Mouse (Mus musculus) c-Kit-negative CD71-positive TER-119-positive erythroid progenitor cells, embryonic 14.5 days (primary cell): Measurements from ENCODE around the gene Pglyrp2.

Experiments used
- DNase-seq: peaks from one replicate; pipeline ENCODE4 v3.0.0-alpha.2; 2013; ENCODE audit warnings: low read depth, low spot score

Gene Pglyrp2

DNA sequence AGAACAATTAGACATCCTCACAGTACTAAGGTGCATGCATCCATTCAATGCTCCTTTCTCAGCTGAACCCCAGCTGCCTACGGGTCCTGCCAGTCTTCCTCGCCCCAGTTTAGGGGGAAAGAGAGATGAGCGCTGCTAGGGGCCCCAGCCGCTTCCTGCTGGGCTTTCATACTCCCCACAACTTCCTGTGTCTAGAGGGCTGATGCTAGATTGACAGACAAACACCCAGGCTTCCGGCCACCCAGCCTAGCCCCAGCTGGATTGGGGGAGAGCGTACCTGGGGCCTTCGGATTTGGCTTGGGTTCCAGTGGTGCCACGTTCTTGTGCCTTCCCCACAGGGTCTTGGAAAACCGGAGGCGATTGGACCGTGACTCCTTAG, 21.2 kb downstream of the Pglyrp2 start:
- DNase-seq = no peak

- DNase-seq = no peak
Measured at GRCm38 (mm10) chr17:32402011-32402778, 21.8 kb downstream of the Pglyrp2 start.

- DNase-seq = no peak
Measured at GRCm38 (mm10) chr17:32396266-32396665, 27.7 kb downstream of the Pglyrp2 start.

DNA sequence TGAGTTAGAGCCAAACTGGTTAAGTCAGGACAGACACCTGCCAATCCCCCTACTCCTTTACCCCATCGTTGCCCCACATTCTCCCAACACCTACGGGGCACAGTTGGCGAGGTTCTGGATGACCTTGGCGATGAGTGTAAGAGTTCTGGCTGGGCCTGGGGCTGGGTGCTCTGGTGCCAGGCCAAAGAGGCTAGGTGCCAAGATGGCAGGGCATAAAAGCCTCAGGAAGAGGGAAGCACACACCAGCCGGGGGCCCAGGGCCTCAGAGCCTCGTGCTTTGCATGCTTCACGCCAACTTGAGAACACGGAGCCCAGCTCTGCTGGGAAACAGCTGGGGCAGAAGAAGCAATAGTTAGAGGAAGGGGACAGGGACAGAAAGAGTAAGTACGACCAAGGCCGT, 30.0 kb downstream of the Pglyrp2 start:
- DNase-seq = no peak

DNA sequence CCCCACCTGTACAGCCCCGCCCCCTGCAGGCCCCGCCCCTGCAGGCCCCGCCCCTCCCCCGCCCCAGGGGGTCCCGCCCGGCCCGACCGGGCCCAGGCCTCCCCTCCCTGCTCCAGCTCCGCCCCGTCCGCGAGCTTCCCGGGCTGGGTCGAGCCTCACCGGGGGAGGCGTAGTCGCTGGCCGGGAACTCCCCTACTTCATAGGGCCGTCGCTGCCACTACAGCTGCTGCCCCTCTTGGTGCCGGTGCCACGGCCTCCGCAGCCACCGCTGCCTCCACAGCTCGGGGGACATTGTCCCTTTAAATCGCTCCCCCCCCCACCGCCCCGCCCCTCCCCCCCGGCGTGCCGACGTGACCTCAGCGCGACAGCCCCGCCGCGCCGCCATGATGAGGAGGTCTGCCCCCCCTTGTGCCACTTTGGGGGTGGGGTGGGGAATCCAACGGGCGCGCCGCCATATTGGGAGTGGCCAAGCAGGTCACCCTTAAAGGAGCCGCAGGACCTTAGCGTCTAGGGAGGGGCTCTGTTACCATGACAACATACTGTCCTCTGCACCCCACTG, 34.8 kb downstream of the Pglyrp2 start, which contains the start of gene Wiz:
Wiz (minus strand) TSS at position 339 of the 559 bp plus-strand sequence.
- DNase-seq = peak; percentile 49

DNA sequence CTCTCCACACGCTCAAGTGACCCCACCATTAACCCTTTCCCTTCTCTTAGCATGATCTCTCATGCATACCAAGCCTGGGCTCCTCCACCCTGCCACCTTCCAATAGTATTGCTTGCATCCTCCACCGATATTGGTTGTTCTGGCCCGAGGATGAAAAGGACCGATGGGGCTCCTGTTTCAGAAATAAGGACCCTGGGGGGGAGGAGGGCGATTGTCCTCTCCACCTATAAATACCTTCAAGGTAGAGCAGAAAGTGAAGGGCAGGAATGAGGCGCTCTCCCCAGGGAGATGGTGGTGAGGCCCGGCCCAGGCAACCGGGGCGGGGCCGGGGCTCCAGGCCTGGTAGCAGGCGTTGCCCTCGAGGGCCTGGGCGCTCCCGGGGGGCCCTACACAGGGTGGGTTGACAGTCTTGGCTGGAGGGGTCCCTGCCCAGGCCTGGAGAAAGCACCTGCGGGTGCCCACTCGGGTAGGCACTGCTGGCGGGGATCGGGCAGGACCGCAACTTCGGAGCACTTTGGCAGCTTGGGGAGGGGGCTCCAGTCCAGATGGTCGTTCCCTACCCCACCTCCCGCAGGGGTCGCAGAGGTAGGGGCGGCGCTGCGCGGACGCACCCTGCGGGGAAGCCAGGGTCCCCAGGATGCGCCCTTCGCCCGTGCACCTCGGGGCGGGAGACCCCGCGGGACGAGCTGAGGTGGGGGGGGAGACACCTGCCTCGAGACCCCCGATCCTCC, 35.4 kb downstream of the Pglyrp2 start:
- no peak for DNase-seq

- no peak for DNase-seq
Measured at GRCm38 (mm10) chr17:32387986-32388369, 36.0 kb downstream of the Pglyrp2 start.

GRCm38 (mm10) chr17:32386659-32387432, 37.1 kb downstream of the Pglyrp2 start:
- DNase-seq = peak; percentile 52

DNA sequence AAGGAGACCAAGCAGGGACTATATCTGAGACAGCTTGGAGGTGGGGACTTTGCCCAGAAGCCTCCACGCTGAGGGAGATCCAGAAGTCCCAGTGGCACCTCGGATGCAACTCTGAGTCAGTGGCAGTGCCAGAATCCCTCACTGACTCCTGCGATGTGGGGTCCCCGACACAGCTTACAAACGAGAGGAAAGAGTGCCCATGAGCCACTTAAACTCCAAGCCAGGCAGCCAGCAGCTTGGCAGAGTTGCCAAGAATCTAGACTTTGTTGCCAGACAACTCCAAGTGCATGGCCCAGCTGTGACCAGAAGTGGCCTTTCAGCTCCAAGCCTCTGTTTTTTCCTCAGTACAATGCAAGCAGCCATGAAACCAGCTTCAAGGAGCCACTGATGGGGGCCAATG, 40.3 kb downstream of the Pglyrp2 start:
- DNase-seq = no peak

DNA sequence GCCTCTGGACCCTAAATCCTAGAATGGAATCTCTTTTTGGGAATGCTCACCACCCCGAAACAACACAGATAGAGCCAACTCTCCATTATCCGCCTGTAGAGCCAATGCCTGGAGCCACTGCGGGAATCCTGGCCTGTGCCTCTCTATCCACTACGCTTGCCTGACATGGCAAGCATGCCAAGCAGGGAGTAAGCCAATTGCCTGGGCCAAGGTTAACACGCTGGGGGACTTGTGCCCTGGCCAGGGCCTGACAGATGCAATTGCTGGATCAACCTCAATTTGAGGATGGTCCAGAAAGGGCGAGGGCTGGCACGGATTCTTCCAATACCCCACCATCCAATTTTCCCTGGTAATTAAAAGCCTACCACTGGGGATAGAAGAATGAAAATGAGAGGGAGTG, 41.4 kb downstream of the Pglyrp2 start:
- no peak for DNase-seq

DNA sequence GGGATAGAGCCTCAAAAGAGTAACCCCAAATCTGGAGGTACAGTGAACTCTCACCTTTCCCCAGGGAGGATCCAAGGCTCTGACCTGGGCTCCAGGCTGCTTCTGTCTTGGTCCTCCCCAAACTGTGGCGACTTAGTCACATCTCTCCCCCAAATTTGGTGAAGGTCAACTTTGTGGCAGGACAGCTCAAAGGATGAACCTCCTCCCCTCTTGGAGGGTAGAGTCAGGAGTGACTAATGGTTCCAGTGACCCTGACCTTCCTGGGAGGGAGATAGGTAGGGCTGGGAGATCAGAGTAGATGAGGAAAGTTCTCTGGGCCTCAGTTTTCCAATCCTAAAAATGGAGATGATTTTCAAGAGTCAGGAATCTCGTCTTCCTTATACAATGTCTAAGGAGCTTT, 45.2 kb downstream of the Pglyrp2 start:
- DNase-seq = no peak

DNA sequence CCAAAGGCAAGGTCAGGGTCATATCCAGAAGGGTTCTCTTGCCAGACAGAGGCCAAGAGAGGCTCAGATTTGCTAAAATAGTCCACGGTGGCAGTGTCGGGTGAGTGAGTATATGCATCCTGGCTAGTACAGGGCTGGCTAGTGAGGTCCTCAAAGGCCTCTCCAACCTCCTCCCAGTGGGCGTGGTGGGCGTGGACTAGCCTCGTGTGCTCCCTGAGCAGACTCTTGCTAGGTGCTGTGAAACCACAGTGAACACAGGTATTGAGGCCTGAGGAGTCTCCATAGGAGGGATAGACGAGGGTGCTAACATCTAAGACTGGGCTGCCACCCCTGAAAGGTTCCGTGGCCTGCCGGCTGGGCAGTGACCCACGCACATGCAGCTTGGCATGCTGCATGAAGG, 46.8 kb downstream of the Pglyrp2 start:
- no peak for DNase-seq

DNA sequence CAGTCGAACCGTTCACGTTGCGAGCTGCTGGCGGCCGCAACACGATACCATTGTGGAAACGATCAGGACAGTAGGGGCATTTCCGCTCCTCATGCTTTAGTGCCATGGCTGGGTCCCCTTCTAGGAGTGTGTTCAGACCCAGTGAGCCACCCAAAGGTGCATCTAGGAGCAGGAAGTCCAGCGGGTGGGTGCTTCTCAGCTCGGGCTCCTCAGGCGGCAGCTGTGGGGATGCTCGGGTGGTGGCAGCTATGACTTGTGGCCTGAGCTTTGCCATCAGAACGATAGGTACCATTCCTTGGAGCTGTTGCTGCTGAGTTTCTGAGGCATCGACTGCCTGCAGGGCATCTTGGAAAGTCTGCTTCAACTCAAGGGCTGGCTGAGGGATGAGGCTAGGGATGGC, 47.5 kb downstream of the Pglyrp2 start:
- DNase-seq = no peak

- DNase-seq = no peak
Measured at GRCm38 (mm10) chr17:32368991-32369578, 54.9 kb downstream of the Pglyrp2 start.

DNA sequence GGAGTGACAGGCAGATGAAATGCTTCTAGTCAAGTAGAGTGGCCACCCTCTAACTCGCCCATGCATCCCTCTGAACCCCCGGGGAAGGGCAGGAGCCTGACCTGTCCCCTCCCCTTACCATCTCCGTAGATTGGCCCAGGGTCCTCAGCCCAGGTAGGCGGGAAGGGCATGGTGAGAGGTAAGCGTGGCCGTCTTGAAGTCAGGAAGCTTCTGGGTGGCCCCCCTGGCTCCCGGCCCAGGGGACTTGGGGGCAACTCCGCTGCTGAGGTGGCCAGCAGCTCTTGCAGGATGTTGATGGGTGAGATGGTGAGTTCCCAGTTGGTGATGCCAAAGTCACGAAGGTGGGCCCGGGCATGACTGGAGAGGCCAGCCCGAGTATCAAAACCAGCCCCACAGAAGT, 56.3 kb downstream of the Pglyrp2 start:
- DNase-seq = no peak

DNA sequence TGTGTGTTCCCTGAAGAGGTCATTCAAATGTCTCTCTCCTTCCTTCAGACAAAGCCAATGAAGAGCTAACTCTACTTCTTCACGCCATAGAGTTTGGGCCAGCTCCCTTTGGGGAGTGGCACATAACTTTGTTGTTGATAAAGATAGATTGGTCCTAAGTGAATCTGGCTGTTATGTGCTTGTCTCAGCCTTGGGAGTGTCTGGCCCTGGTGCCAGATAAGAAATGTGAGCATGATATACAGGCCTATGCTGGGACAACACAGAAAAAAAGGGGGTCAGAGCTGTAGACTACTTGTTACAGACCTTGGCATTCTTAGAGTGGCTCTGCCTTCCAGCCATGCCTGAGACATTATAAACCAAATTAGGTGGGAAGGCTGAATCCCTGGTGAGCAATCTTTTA, 58.7 kb downstream of the Pglyrp2 start:
- no peak for DNase-seq

DNA sequence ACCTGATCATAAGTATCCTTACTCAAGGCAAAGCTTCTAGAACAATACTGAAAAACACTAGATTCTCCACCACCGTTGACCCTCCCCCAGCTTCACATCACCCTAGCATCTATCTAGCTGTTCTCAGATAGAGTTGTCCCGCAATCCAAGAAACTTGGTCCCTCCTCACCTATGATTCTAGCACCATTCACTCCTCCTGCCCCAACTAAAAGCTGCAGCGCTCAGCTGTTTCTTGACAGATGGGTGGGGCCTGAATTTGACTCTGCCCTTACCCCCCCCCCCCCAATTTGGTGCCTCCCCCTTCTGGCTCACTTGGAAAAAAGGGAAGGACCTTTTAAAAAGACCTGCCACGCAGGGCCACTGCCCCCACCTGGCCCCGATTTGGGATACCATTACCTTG, 59.1 kb downstream of the Pglyrp2 start:
- DNase-seq = no peak

- peak; percentile 76 for DNase-seq
Measured at GRCm38 (mm10) chr17:32364331-32364730, 59.6 kb downstream of the Pglyrp2 start.

DNA sequence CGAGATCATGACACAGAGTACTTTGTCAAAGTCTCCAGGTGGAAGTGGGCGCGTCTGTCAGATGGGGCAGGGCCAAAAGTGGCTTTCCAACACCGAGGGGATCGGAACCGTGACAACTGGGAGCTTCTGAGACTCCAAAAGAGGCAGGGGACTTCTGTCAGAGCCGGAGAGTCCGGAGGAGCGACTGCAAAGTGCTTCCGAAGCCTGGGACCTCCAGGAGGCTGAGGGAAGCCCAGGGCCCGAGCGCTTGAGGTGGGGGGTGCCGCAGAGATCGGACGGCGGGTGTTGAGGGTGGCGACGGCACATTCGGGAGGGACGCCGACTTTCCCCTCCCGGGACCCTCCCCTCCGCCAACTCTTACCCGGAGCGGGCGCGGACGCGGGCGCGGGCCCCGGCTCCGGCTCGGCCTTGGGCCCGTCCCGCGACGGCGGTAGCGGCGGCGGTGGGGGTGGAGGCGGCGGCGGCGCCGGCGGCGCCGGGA, 60.1 kb downstream of the Pglyrp2 start:
- DNase-seq = no peak

GRCm38 (mm10) chr17:32362686-32363085, 61.3 kb downstream of the Pglyrp2 start:
- DNase-seq = no peak
